Mouse (Mus musculus) liver, adult 2 months (tissue): ENCODE measurements around the gene Prlr. TPM values are rescaled to one million over a fixed set of nuclear protein-coding genes. Genes with fewer than 3 reads are reported as not detected.

ENCODE experiments used
- DNase-seq: peaks from one replicate; pipeline ENCODE4 v3.0.0-alpha.2; 2011; ENCODE audit warnings: low read depth, low spot score; ENCODE audit errors: extremely low read depth
- H3K27ac ChIP-seq: fragments of 200-500 bp; replicated peaks from 2 replicates; pipeline ENCODE4 v1.5.1; 2012; ENCODE audit warnings: low read depth, mild to moderate bottlenecking, control low read depth, inconsistent platforms, low read length; ENCODE audit not compliant: insufficient read depth
- H3K27me3 ChIP-seq: fragments of 200-500 bp; 2 replicates; pipeline ENCODE4 v1.6.1; 2012; ENCODE audit warnings: mild to moderate bottlenecking, moderate library complexity, low read length, inconsistent platforms; ENCODE audit not compliant: control insufficient read depth, insufficient read depth
- H3K36me3 ChIP-seq: fragments of 200-500 bp; 2 replicates; pipeline ENCODE4 v1.6.1; 2012; ENCODE audit warnings: low read length, inconsistent platforms; ENCODE audit not compliant: control insufficient read depth, insufficient read depth
- H3K4me1 ChIP-seq: fragments of 200-500 bp; 2 replicates; pipeline ENCODE4 v1.6.1; 2011; ENCODE audit warnings: low read length; ENCODE audit not compliant: control insufficient read depth, insufficient read depth
- H3K4me3 ChIP-seq: fragments of 200-500 bp; 2 replicates; pipeline ENCODE4 v1.5.1; 2011; ENCODE audit warnings: low read depth, mild to moderate bottlenecking, control low read depth, low read length, moderate library complexity; ENCODE audit not compliant: insufficient read depth
- H3K79me2 ChIP-seq: fragments of 200-500 bp; 2 replicates; pipeline ENCODE4 v1.6.1; 2012; ENCODE audit warnings: inconsistent platforms, mild to moderate bottlenecking, low read length, moderate library complexity; ENCODE audit not compliant: control insufficient read depth, insufficient read depth
- H3K9ac ChIP-seq: fragments of 200-500 bp; 2 replicates; pipeline ENCODE4 v1.6.1; 2012; ENCODE audit warnings: low read depth, mild to moderate bottlenecking, control low read depth, inconsistent platforms, low read length
- CTCF ChIP-seq: fragments of 200-500 bp; IDR thresholded peaks from 2 replicates; pipeline ENCODE4 v1.5.1; 2011; ENCODE audit warnings: low read depth, low read length, control low read depth
- POLR2A ChIP-seq: fragments of 200-500 bp; IDR thresholded peaks from 2 replicates; pipeline ENCODE4 v1.6.1; 2011; ENCODE audit warnings: low read length, control low read depth; ENCODE audit not compliant: insufficient read depth; ENCODE audit errors: extremely low read depth
- WGBS: fragments of 180-500 bp; shearing (Covaris S2); methylation state at CpG from one replicate; pipeline ENCODE4 v1.1.7; 2018; 5-methylcytosine and 5-hydroxymethylcytosine counted together
- polyA plus RNA-seq: library from polyadenylated mRNA; depleted of rRNA; stranded (reverse); fragments of >200 nt; gene quantifications from 2 replicates; pipeline ENCODE4 v1.2.3, GENCODE M21; 2012; rRNA removed
- total RNA-seq: library from RNA; depleted of rRNA; stranded (reverse); fragments of >200 nt; gene quantifications from 2 replicates; pipeline ENCODE4 v1.2.3, GENCODE M21; 2014; rRNA removed

Prlr gene
- total and polyA plus RNA-seq, 2 experiments = 107 to 123 TPM

DNA sequence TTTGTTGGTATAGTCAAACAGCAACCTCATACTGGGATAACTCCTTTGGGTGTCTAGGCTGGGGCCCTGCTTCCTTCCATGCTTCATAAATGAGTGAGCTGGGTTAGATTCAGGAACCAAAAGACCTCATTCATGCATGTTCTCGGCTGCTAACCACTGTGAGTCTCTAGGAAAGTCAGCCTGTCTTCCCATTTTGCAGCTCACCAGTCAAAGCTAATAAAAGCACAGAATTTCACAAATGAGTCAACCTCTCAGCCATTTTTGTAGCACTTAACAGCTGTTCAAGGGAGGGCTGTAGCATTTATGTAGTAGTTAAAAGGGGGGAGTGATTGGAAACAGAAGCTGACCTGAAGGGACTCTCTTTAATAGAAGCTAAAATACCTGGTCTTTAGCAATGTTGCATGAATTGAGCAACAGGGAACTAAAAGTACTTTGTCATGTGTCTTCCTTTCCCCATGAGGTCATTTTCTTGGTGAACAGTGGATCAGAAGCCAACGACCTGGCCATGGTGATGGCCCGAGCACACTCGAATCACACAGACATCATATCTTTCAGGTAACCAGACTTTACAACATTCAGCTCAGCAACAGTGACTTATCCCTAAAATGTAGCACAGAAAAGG is 201.4 kb downstream of the Prlr start:
- Histone ChIP-seq H3K4me3 (no peak overlapping the region), H3K36me3 (peaks cover 16% of the 10 kb centered on the region), H3K79me2 (no peaks in the 10 kb centered on the region), H3K9ac (peak overlapping the region; percentile 59), H3K27me3 (no peaks in the 10 kb centered on the region), H3K27ac (peak overlapping the region; percentile 97), H3K4me1 (peaks cover 30% of the 10 kb centered on the region)
- 30% methylated on average over 4 of the region's 4 CpGs for WGBS
- TF ChIP-seq POLR2A = no peak
- TF ChIP-seq CTCF = no peak
- DNase-seq = peak; percentile 97

DNA sequence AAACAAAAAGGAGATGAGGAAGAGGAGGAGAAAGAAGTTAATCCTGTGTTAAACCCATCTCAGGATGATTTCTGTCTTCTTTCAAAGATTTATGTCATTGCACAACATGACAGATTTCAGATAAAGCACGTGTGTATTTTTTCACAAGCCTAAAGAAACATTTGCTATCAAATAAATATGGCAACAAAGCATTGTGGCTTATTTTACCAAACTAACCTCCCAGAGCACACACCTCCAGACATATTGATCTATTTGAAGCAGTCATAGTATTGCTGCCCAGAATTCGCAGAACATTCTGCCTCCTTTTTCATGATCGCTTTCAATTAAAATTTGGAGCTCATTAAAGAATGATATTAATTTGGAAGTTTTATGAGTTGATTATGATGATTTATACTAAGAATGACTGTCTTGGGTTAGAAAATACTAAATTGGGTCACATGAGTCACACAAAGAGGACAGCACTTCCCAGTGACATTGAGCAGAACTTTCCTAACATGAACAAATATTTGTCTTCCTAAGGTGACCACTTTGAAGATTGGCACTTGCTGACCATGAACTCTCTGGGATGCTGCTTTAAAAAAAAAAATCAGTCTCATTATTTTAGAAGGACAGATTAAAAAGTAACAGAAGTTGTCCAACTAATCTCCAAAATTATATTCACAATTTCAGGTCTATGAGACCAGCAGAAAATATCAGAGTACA is 202.9 kb downstream of the Prlr start:
- H3K27ac ChIP-seq = peak overlapping the region; percentile 100
- DNase-seq = peak; percentile 98
- H3K4me3 ChIP-seq = no peak overlapping the region

DNA sequence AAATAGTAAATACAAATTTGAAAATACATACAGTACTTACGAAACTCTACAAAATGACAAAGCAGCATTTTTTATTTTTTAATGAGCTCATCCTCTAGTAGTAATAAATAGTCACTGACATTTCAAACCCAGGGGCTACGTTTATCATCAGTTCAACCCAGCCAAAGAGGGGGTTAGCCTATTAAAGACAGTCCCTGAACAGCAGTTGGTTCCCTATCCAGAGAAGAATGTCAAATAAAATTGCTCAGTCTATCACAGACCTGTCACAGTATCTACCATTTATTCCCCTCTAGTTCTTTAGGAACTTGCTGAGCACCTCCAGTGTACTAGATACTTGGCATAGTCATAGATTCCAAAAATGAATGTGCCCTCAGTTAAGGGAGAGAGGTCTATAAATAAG is 210.2 kb downstream of the Prlr start:
- WGBS = 91% methylated on average over 2 of the region's 2 CpGs
- no peak for TF ChIP-seq CTCF
- TF ChIP-seq POLR2A = no peak
- no peaks in the 10 kb centered on the region for H3K27me3 ChIP-seq
- peaks cover 36% of the 10 kb centered on the region for H3K36me3 ChIP-seq
- no peaks in the 10 kb centered on the region for H3K79me2 ChIP-seq
- H3K4me1 ChIP-seq = no peaks in the 10 kb centered on the region
- no peak overlapping the region for H3K27ac ChIP-seq
- DNase-seq = no peak
- no peak overlapping the region for H3K9ac ChIP-seq
- no peak overlapping the region for H3K4me3 ChIP-seq

More for the DNA sequence above, 202.9 kb downstream of the Prlr start:
- no peaks in the 10 kb centered on the region for H3K79me2 ChIP-seq
- TF ChIP-seq CTCF (no peak), POLR2A (no peak)
- peaks cover 21% of the 10 kb centered on the region for H3K36me3 ChIP-seq
- peaks cover 30% of the 10 kb centered on the region for H3K4me1 ChIP-seq
- H3K9ac ChIP-seq = no peak overlapping the region
- WGBS = 26% methylated on average over 3 of the region's 3 CpGs
- no peaks in the 10 kb centered on the region for H3K27me3 ChIP-seq

Other genes starting within 250 kb of the Prlr start
- gene Gm21973, start 148.1 kb downstream of the Prlr start, total RNA-seq = 1.4 and 1.9 TPM in 2 replicates
- gene Gm21973, start 148.1 kb downstream of the Prlr start, polyA plus RNA-seq = 0.59 TPM in 1 of 2 replicates, not detected in the other
- gene Agxt2, start 181.3 kb downstream of the Prlr start, total RNA-seq = 123 and 136 TPM in 2 replicates
- 58.0 and 66.4 TPM in 2 replicates for gene Agxt2, start 181.3 kb downstream of the Prlr start, polyA plus RNA-seq